Mouse (Mus musculus): ENCODE data around the gene Srebf2. TPM values are rescaled to one million over a fixed set of nuclear protein-coding genes. Genes with fewer than 3 reads are reported as not detected.

Gene Srebf2
- polyA plus RNA-seq, 1 experiment: 410 TPM

DNA sequence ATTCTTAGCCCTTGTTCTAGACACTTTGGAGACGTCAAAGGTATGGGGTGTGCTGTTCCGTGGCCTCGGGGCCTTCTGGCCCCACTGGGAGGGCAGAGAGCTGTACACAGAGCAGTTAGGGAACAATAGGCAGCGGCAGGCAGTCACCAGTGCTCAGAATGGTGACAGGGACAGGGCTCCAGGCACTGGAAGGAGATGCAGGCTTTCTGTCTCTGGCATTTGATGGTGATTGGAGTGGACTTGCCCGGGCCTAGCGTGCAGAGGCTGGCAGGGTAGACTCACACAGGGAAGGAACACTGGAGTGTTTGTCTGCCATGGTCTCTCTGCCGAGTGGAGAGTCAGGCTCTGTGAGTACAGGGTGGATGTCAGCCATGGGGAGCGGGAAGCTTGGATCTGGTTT, 45.6 kb downstream of the Srebf2 start:
- 98% methylated on average over 8 of the region's 8 CpGs for WGBS

DNA sequence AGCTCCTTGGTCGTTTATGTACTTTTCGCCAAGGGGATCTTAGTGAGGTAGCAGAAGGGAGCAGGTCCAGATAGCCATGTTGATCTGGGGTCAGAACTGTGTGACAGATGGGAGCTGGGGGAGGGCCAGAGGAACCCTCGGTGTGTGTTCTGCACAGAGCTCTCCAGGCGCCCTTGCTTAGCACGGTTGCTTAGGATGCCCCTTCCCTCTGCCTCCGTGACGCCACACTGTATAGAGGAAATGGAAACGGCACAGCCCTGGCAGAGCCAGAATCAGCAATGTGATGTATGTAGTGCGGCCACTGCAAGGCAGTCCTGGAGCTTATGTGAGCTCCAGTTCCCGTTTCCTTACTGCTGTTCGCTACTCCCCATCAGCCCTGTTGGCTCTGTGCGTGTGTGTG, 49.3 kb downstream of the Srebf2 start:
- Histone ChIP-seq H3K27ac (ENCODE audit: control insufficient read depth, insufficient read depth, low read length) (no peak overlapping the region), H3K4me3 (ENCODE audit: control insufficient read depth, insufficient read depth, low read length) (no peak overlapping the region), H3K36me3 (ENCODE audit: control insufficient read depth, insufficient read depth, low read length) (peaks cover 77% of the 10 kb centered on the region), H3K4me1 (replicated peaks; ENCODE audit: control insufficient read depth, insufficient read depth, low read length) (no peaks in the 10 kb centered on the region), H3K27me3 (ENCODE audit: control insufficient read depth, insufficient read depth, low read length) (no peaks in the 10 kb centered on the region)
- WGBS: 84% methylated on average over 12 of the region's 12 CpGs
- no peak for DNase-seq
- TF ChIP-seq CTCF (IDR thresholded peaks at IDR 0.05; ENCODE audit: borderline replicate concordance, control insufficient read depth, extremely low read depth, insufficient read depth, low read length, poor library complexity) (no peak), POLR2A (IDR thresholded peaks at IDR 0.05; ENCODE audit: control insufficient read depth, extremely low read depth, insufficient read depth, low read length, poor library complexity) (no peak)

More for the DNA sequence above, 45.6 kb downstream of the Srebf2 start:
- H3K27ac ChIP-seq (ENCODE audit: control insufficient read depth, insufficient read depth, low read length): no peak overlapping the region
- H3K4me3 ChIP-seq (ENCODE audit: control insufficient read depth, insufficient read depth, low read length): no peak overlapping the region
- H3K27me3 ChIP-seq (ENCODE audit: control insufficient read depth, insufficient read depth, low read length): no peaks in the 10 kb centered on the region
- H3K4me1 ChIP-seq (replicated peaks; ENCODE audit: control insufficient read depth, insufficient read depth, low read length): 0 out of 2 replicates have a peak, but pooled peaks cover 2% of the 10 kb centered on the region
- DNase-seq: no peak
- no peak for TF ChIP-seq CTCF (IDR thresholded peaks at IDR 0.05; ENCODE audit: borderline replicate concordance, control insufficient read depth, extremely low read depth, insufficient read depth, low read length, poor library complexity)
- TF ChIP-seq POLR2A (IDR thresholded peaks at IDR 0.05; ENCODE audit: control insufficient read depth, extremely low read depth, insufficient read depth, low read length, poor library complexity): no peak
- peaks cover 65% of the 10 kb centered on the region for H3K36me3 ChIP-seq (ENCODE audit: control insufficient read depth, insufficient read depth, low read length)

DNA sequence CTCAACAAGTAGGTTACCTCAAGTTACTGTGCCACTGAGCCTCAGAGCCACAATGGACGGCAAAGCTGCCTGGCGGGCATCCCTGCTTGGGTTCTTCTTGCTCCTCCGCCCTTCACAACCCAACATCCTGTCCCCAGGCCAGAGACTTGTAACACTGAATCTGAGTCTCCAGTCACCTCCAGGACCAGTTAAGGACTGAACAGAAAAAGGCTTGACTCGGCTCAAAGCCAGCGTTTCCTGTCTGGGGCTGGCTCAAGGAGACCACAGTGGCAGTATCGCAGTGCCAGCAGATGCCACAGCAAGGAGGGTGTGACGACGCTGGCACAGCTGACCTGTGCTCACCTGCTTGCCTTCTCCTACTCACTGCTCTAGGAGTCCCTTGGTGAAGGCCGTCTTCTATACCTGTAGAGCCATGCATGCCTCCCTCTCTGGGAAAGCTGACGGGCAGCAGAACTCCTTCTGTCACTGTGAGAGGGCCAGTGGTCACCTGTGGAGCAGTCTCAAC, 50.3 kb downstream of the Srebf2 start:
- Histone ChIP-seq H3K27ac (ENCODE audit: control insufficient read depth, insufficient read depth, low read length) (no peak overlapping the region), H3K36me3 (ENCODE audit: control insufficient read depth, insufficient read depth, low read length) (peaks cover 71% of the 10 kb centered on the region), H3K4me1 (replicated peaks; ENCODE audit: control insufficient read depth, insufficient read depth, low read length) (no peaks in the 10 kb centered on the region), H3K4me3 (ENCODE audit: control insufficient read depth, insufficient read depth, low read length) (no peak overlapping the region), H3K27me3 (ENCODE audit: control insufficient read depth, insufficient read depth, low read length) (no peaks in the 10 kb centered on the region)
- TF ChIP-seq POLR2A (IDR thresholded peaks at IDR 0.05; ENCODE audit: control insufficient read depth, extremely low read depth, insufficient read depth, low read length, poor library complexity): no peak
- TF ChIP-seq CTCF (IDR thresholded peaks at IDR 0.05; ENCODE audit: borderline replicate concordance, control insufficient read depth, extremely low read depth, insufficient read depth, low read length, poor library complexity): no peak
- no peak for DNase-seq
- WGBS: 65% methylated on average over 10 of the region's 10 CpGs

DNA sequence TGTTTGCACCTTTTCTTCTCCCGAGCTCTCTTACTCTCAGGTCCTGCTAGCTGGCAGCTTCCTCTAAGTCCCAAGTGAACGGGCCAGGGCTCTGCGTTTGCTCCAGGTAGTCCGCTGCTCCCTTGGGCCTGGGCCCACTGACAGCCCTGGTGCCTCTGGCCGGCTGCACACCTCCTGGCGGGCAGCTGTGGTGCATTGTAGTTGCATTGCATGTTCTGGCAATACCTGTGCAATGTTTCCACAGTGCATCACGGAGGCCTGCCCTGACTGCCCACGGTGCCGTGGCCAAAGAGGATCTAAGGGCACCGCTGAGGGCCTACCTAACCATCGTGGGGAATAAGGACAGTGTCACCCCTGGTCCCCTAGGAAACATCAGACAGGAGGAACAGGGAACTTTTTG, 51.0 kb downstream of the Srebf2 start:
- 68% methylated on average over 11 of the region's 11 CpGs for WGBS
- Histone ChIP-seq H3K4me3 (ENCODE audit: control insufficient read depth, insufficient read depth, low read length) (no peak overlapping the region), H3K27ac (ENCODE audit: control insufficient read depth, insufficient read depth, low read length) (no peak overlapping the region), H3K27me3 (ENCODE audit: control insufficient read depth, insufficient read depth, low read length) (no peaks in the 10 kb centered on the region), H3K4me1 (replicated peaks; ENCODE audit: control insufficient read depth, insufficient read depth, low read length) (no peaks in the 10 kb centered on the region), H3K36me3 (ENCODE audit: control insufficient read depth, insufficient read depth, low read length) (peaks cover 65% of the 10 kb centered on the region)
- TF ChIP-seq POLR2A (IDR thresholded peaks at IDR 0.05; ENCODE audit: control insufficient read depth, extremely low read depth, insufficient read depth, low read length, poor library complexity) (no peak), CTCF (IDR thresholded peaks at IDR 0.05; ENCODE audit: borderline replicate concordance, control insufficient read depth, extremely low read depth, insufficient read depth, low read length, poor library complexity) (no peak)
- no peak for DNase-seq

DNA sequence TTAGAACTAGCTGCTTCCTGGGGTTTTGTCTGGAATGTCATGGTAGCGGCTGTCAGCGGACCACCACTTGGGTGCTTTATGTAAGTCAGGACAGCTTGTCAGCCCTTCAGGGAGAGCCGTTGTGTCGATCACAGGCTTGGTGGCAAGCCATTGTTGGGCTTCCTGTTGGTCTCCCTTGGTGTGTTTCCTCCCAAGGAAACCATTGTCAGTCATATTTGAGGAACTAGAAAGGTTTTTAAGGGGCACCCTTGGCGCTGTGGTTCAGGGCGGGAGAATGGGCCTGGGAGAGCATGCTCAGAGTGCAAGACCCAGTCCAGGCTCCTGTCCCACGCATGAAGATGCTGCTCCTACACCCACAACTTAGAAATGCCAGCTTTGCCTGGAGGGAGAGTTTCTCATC, 51.4 kb downstream of the Srebf2 start:
- H3K27ac ChIP-seq (ENCODE audit: control insufficient read depth, insufficient read depth, low read length): no peak overlapping the region
- no peak overlapping the region for H3K4me3 ChIP-seq (ENCODE audit: control insufficient read depth, insufficient read depth, low read length)
- H3K27me3 ChIP-seq (ENCODE audit: control insufficient read depth, insufficient read depth, low read length): no peaks in the 10 kb centered on the region
- 54% methylated on average over 7 of the region's 7 CpGs for WGBS
- peaks cover 64% of the 10 kb centered on the region for H3K36me3 ChIP-seq (ENCODE audit: control insufficient read depth, insufficient read depth, low read length)
- no peak for DNase-seq
- H3K4me1 ChIP-seq (replicated peaks; ENCODE audit: control insufficient read depth, insufficient read depth, low read length): no peaks in the 10 kb centered on the region
- TF ChIP-seq CTCF (IDR thresholded peaks at IDR 0.05; ENCODE audit: borderline replicate concordance, control insufficient read depth, extremely low read depth, insufficient read depth, low read length, poor library complexity) (no peak), POLR2A (IDR thresholded peaks at IDR 0.05; ENCODE audit: control insufficient read depth, extremely low read depth, insufficient read depth, low read length, poor library complexity) (no peak)

DNA sequence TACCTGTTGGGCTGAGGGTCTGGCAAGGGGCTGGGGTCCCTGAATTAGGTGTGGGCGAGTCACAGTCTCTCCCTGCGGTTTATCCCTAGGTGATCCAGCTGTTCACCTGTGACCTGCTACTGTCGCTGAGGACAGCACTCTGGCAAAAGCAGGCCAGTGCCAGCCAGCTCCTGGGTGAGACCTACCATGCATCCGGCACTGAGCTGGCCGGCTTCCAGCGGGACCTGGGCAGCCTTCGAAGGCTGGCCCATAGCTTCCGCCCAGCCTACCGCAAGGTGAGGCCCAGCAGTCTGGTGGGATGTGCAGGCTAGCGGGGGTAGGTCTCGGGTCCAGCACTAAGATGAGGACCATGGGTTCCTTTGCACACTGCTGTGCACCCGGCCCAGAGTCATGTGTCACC, 52.6 kb downstream of the Srebf2 start:
- TF ChIP-seq POLR2A (IDR thresholded peaks at IDR 0.05; ENCODE audit: control insufficient read depth, extremely low read depth, insufficient read depth, low read length, poor library complexity) (no peak), CTCF (IDR thresholded peaks at IDR 0.05; ENCODE audit: borderline replicate concordance, control insufficient read depth, extremely low read depth, insufficient read depth, low read length, poor library complexity) (no peak)
- H3K27me3 ChIP-seq (ENCODE audit: control insufficient read depth, insufficient read depth, low read length): no peaks in the 10 kb centered on the region
- H3K4me1 ChIP-seq (replicated peaks; ENCODE audit: control insufficient read depth, insufficient read depth, low read length): no peaks in the 10 kb centered on the region
- no peak overlapping the region for H3K27ac ChIP-seq (ENCODE audit: control insufficient read depth, insufficient read depth, low read length)
- H3K36me3 ChIP-seq (ENCODE audit: control insufficient read depth, insufficient read depth, low read length): peaks cover 57% of the 10 kb centered on the region
- WGBS: 82% methylated on average over 12 of the region's 12 CpGs
- no peak overlapping the region for H3K4me3 ChIP-seq (ENCODE audit: control insufficient read depth, insufficient read depth, low read length)
- DNase-seq: no peak

DNA sequence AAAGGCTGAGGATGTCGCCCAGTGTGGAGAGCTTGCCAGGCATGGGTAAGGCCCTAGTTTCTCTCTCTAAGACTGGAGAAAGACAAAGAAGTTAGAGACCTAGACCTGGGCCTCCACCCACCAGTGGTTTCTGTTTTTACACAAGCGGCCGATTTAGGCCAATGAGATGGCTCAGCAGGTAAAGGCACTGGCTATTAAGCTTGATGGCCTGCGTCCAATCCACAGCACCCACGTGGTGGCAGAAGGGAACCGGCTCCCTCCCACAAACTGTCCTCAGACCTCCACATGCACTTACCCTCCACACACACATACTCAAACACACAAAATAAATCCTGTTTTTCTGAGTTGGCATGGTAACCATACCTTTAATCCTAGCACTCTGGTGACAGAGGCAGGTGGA, 55.1 kb downstream of the Srebf2 start:
- 87% methylated on average over 6 of the region's 6 CpGs for WGBS
- TF ChIP-seq POLR2A (IDR thresholded peaks at IDR 0.05; ENCODE audit: control insufficient read depth, extremely low read depth, insufficient read depth, low read length, poor library complexity) (no peak), CTCF (IDR thresholded peaks at IDR 0.05; ENCODE audit: borderline replicate concordance, control insufficient read depth, extremely low read depth, insufficient read depth, low read length, poor library complexity) (no peak)
- Histone ChIP-seq H3K4me3 (ENCODE audit: control insufficient read depth, insufficient read depth, low read length) (no peak overlapping the region), H3K4me1 (replicated peaks; ENCODE audit: control insufficient read depth, insufficient read depth, low read length) (no peaks in the 10 kb centered on the region), H3K36me3 (ENCODE audit: control insufficient read depth, insufficient read depth, low read length) (peaks cover 44% of the 10 kb centered on the region), H3K27me3 (ENCODE audit: control insufficient read depth, insufficient read depth, low read length) (no peaks in the 10 kb centered on the region), H3K27ac (ENCODE audit: control insufficient read depth, insufficient read depth, low read length) (no peak overlapping the region)
- DNase-seq: no peak
